Mouse (Mus musculus): ENCODE data around the gene Slc16a14. TPM values are rescaled to one million over a fixed set of nuclear protein-coding genes. Genes with fewer than 3 reads are reported as not detected.

Slc16a14 gene
- polyA plus RNA-seq, 1 experiment from 2014 or later = 4.5 TPM

DNA sequence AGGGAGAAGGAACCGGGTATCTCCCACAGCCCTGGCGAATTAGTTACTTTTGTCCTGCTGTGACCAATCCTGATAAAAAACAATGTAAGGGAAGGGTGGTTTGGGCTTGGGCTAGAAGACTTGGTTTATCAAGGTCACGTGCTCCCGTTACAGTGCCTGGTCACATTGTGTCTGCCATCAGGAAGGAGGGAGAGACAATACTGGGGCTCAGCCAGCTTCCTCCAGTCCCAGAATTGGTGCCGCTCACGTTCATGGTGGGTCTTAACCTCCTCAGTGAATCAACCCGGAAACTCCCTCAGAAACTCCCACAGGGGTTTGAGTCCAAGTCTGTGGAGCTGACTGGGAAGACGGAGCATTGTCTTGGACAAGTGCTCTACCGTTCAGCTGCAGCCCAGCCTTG, 9.3 kb downstream of the Slc16a14 start:
- Histone ChIP-seq H3K27me3 (ENCODE audit: control insufficient read depth, insufficient read depth, low read length) (no peaks in the 10 kb centered on the region), H3K27ac (ENCODE audit: low read depth, low read length) (no peak overlapping the region), H3K4me1 (replicated peaks; ENCODE audit: control insufficient read depth, insufficient read depth, low read length) (no peaks in the 10 kb centered on the region), H3K9me3 (ENCODE audit: control insufficient read depth, low read length) (no peaks in the 10 kb centered on the region), H3K36me3 (ENCODE audit: control insufficient read depth, insufficient read depth, low read length) (no peaks in the 10 kb centered on the region), H3K4me3 (ENCODE audit: low read depth, low read length) (no peak overlapping the region), H3K4me2 (ENCODE audit: low read depth, low read length, severe bottlenecking) (no peak overlapping the region), H3K9ac (ENCODE audit: low read length) (no peak overlapping the region)
- DNase-seq (ENCODE audit: low spot score) = no peak
- ATAC-seq (replicated peaks; ENCODE audit: low FRiP score) = no peak
- 84% methylated on average over 9 of the region's 9 CpGs for WGBS

DNA sequence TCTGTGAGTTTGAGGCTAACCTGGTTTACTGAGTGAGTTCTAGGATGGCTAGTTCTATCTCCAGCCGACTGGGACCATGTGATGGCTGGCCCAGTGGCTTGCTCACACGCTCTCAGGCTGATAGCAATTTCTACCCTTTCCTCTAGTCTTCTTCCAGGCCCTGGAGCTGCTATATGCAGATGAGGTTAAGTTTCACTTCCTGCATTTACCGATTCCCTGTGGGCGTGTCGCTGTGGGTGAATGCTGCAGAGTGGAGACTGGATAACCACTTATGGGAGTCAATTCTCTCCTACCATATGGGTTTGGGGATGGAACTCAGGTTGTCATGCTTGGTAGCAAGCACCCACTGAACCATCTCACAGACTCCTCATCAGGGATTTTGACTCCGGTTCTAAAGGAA, 10.8 kb downstream of the Slc16a14 start:
- Histone ChIP-seq H3K4me1 (replicated peaks; ENCODE audit: control insufficient read depth, insufficient read depth, low read length) (no peaks in the 10 kb centered on the region), H3K27ac (ENCODE audit: low read depth, low read length) (no peak overlapping the region), H3K9me3 (ENCODE audit: control insufficient read depth, low read length) (no peaks in the 10 kb centered on the region), H3K4me2 (ENCODE audit: low read depth, low read length, severe bottlenecking) (no peak overlapping the region), H3K9ac (ENCODE audit: low read length) (no peak overlapping the region), H3K27me3 (ENCODE audit: control insufficient read depth, insufficient read depth, low read length) (no peaks in the 10 kb centered on the region), H3K4me3 (ENCODE audit: low read depth, low read length) (no peak overlapping the region), H3K36me3 (ENCODE audit: control insufficient read depth, insufficient read depth, low read length) (no peaks in the 10 kb centered on the region)
- ATAC-seq (replicated peaks; ENCODE audit: low FRiP score) (no peak), DNase-seq (ENCODE audit: low spot score) (no peak)
- WGBS = 84% methylated on average over 6 of the region's 6 CpGs

- ATAC-seq (replicated peaks; ENCODE audit: low FRiP score) = no peak
- Histone ChIP-seq H3K4me1 (replicated peaks; ENCODE audit: control insufficient read depth, insufficient read depth, low read length) (no peaks in the 10 kb centered on the region), H3K4me3 (ENCODE audit: low read depth, low read length) (no peak overlapping the region), H3K4me2 (ENCODE audit: low read depth, low read length, severe bottlenecking) (no peak overlapping the region), H3K9ac (ENCODE audit: low read length) (no peak overlapping the region), H3K36me3 (ENCODE audit: control insufficient read depth, insufficient read depth, low read length) (no peaks in the 10 kb centered on the region), H3K27me3 (ENCODE audit: control insufficient read depth, insufficient read depth, low read length) (no peaks in the 10 kb centered on the region), H3K9me3 (ENCODE audit: control insufficient read depth, low read length) (no peaks in the 10 kb centered on the region), H3K27ac (ENCODE audit: low read depth, low read length) (no peak overlapping the region)
- 85% methylated on average over 2 of the region's 2 CpGs for WGBS
- DNase-seq (ENCODE audit: low spot score) = no peak
Measured at GRCm38 (mm10) chr1:84923432-84923831, 11.5 kb downstream of the Slc16a14 start.

DNA sequence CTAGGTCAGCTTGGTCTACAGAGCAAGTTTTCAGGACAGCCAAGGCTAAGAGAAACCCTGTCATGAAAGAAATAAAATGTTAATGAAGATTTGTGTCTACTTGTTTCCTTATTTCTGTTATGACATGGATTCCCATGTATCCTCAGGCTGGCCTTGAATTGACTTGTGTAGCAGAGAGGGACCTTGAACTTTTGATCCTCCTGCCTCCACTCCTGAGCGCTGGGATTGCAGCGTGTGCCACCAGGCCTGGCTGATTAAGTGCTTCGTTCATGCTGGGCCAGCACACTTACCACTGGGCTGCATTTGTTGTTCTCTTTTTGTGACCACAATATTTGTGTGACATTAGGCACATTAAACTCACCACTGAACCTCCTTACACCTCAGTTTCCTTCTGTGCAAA, 16.1 kb downstream of the Slc16a14 start:
- no peaks in the 10 kb centered on the region for H3K27me3 ChIP-seq (ENCODE audit: control insufficient read depth, insufficient read depth, low read length)
- H3K4me3 ChIP-seq (ENCODE audit: low read depth, low read length) = no peak overlapping the region
- H3K36me3 ChIP-seq (ENCODE audit: control insufficient read depth, insufficient read depth, low read length) = no peaks in the 10 kb centered on the region
- no peak overlapping the region for H3K9ac ChIP-seq (ENCODE audit: low read length)
- no peak overlapping the region for H3K4me2 ChIP-seq (ENCODE audit: low read depth, low read length, severe bottlenecking)
- 90% methylated on average over 3 of the region's 3 CpGs for WGBS
- H3K27ac ChIP-seq (ENCODE audit: low read depth, low read length) = no peak overlapping the region
- H3K4me1 ChIP-seq (replicated peaks; ENCODE audit: control insufficient read depth, insufficient read depth, low read length) = no peaks in the 10 kb centered on the region
- ATAC-seq (replicated peaks; ENCODE audit: low FRiP score) = no peak
- DNase-seq (ENCODE audit: low spot score) = no peak
- no peaks in the 10 kb centered on the region for H3K9me3 ChIP-seq (ENCODE audit: control insufficient read depth, low read length)

- WGBS = 96% methylated on average over 4 of the region's 4 CpGs
- ATAC-seq (replicated peaks; ENCODE audit: low FRiP score) = no peak
- H3K27me3 ChIP-seq (ENCODE audit: control insufficient read depth, insufficient read depth, low read length) = no peaks in the 10 kb centered on the region
- no peak overlapping the region for H3K4me2 ChIP-seq (ENCODE audit: low read depth, low read length, severe bottlenecking)
- DNase-seq (ENCODE audit: low spot score) = no peak
- H3K9ac ChIP-seq (ENCODE audit: low read length) = no peak overlapping the region
- no peaks in the 10 kb centered on the region for H3K9me3 ChIP-seq (ENCODE audit: control insufficient read depth, low read length)
- no peak overlapping the region for H3K27ac ChIP-seq (ENCODE audit: low read depth, low read length)
- no peaks in the 10 kb centered on the region for H3K36me3 ChIP-seq (ENCODE audit: control insufficient read depth, insufficient read depth, low read length)
- no peak overlapping the region for H3K4me3 ChIP-seq (ENCODE audit: low read depth, low read length)
- no peaks in the 10 kb centered on the region for H3K4me1 ChIP-seq (replicated peaks; ENCODE audit: control insufficient read depth, insufficient read depth, low read length)
Measured at GRCm38 (mm10) chr1:84915010-84915409, 19.9 kb downstream of the Slc16a14 start.

DNA sequence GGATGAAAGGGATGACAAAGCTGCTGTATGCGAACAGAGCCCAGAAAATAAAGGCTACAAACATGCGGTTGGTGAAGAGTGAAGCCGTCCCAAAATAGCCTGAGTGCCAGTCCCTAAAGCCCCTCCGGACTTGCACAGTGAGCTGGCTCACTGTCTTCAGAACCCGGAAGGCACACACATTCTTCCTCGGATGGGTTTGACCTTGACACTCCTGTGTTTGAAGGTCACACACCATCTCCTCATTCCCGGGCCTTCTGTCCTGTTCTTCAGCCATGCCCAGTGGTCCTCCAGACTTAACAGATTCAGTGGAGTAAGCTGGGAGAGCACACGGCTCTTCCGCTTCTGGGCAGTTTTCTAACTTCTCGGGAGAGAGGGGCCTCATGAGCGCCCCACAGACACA, 22.4 kb downstream of the Slc16a14 start:
- Histone ChIP-seq H3K4me3 (ENCODE audit: low read depth, low read length) (no peak overlapping the region), H3K4me1 (replicated peaks; ENCODE audit: control insufficient read depth, insufficient read depth, low read length) (no peaks in the 10 kb centered on the region), H3K4me2 (ENCODE audit: low read depth, low read length, severe bottlenecking) (no peak overlapping the region), H3K36me3 (ENCODE audit: control insufficient read depth, insufficient read depth, low read length) (no peaks in the 10 kb centered on the region), H3K9ac (ENCODE audit: low read length) (no peak overlapping the region), H3K9me3 (ENCODE audit: control insufficient read depth, low read length) (no peaks in the 10 kb centered on the region), H3K27ac (ENCODE audit: low read depth, low read length) (no peak overlapping the region), H3K27me3 (ENCODE audit: control insufficient read depth, insufficient read depth, low read length) (no peaks in the 10 kb centered on the region)
- DNase-seq (ENCODE audit: low spot score) = no peak
- 96% methylated on average over 11 of the region's 11 CpGs for WGBS
- ATAC-seq (replicated peaks; ENCODE audit: low FRiP score) = no peak

GRCm38 (mm10) chr1:84910177-84910804, 24.6 kb downstream of the Slc16a14 start:
- DNase-seq (ENCODE audit: low spot score) = no peak

GRCm38 (mm10) chr1:84904467-84904866, 30.5 kb downstream of the Slc16a14 start:
- H3K36me3 ChIP-seq (ENCODE audit: control insufficient read depth, insufficient read depth, low read length) = no peaks in the 10 kb centered on the region
- 77% methylated on average over 2 of the region's 2 CpGs for WGBS
- no peak overlapping the region for H3K4me2 ChIP-seq (ENCODE audit: low read depth, low read length, severe bottlenecking)
- no peaks in the 10 kb centered on the region for H3K9me3 ChIP-seq (ENCODE audit: control insufficient read depth, low read length)
- H3K4me3 ChIP-seq (ENCODE audit: low read depth, low read length) = no peak overlapping the region
- no peak for DNase-seq (ENCODE audit: low spot score)
- ATAC-seq (replicated peaks; ENCODE audit: low FRiP score) = no peak
- no peaks in the 10 kb centered on the region for H3K27me3 ChIP-seq (ENCODE audit: control insufficient read depth, insufficient read depth, low read length)
- H3K4me1 ChIP-seq (replicated peaks; ENCODE audit: control insufficient read depth, insufficient read depth, low read length) = no peaks in the 10 kb centered on the region
- H3K27ac ChIP-seq (ENCODE audit: low read depth, low read length) = no peak overlapping the region
- H3K9ac ChIP-seq (ENCODE audit: low read length) = no peak overlapping the region

More at GRCm38 (mm10) chr1:84910177-84910804, 24.6 kb downstream of the Slc16a14 start:
- H3K4me2 ChIP-seq (ENCODE audit: low read depth, low read length, severe bottlenecking) = no peak overlapping the region
- no peak overlapping the region for H3K27ac ChIP-seq (ENCODE audit: low read depth, low read length)
- H3K9me3 ChIP-seq (ENCODE audit: control insufficient read depth, low read length) = no peaks in the 10 kb centered on the region
- no peaks in the 10 kb centered on the region for H3K4me1 ChIP-seq (replicated peaks; ENCODE audit: control insufficient read depth, insufficient read depth, low read length)
- no peak overlapping the region for H3K4me3 ChIP-seq (ENCODE audit: low read depth, low read length)
- H3K9ac ChIP-seq (ENCODE audit: low read length) = no peak overlapping the region
- no peaks in the 10 kb centered on the region for H3K27me3 ChIP-seq (ENCODE audit: control insufficient read depth, insufficient read depth, low read length)
- ATAC-seq (replicated peaks; ENCODE audit: low FRiP score) = no peak; the same call in 1 of the 2 replicates
- WGBS = 67% methylated on average over 8 of the region's 8 CpGs
- H3K36me3 ChIP-seq (ENCODE audit: control insufficient read depth, insufficient read depth, low read length) = no peaks in the 10 kb centered on the region

DNA sequence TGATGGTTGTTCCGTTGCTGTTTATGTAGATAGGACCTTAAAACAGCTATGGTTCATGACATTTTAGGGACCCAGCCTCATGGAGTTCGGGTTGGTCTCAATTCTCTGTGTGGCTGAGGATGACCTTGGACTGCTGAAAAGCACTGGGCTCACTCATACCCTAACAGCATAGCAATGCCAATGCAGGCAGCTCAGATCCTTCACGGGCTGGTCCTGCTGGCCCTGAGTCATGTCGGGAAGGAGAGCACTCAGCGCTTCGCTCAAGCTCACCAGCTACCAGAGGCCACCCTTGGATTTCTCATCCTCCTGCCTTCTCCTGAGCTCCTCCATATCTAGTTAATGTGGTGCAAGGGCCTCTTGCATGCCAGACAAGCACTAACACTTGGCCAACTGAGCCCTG, 35.8 kb downstream of the Slc16a14 start:
- 92% methylated on average over 6 of the region's 6 CpGs for WGBS
- Histone ChIP-seq H3K4me3 (ENCODE audit: low read depth, low read length) (no peak overlapping the region), H3K4me2 (ENCODE audit: low read depth, low read length, severe bottlenecking) (no peak overlapping the region), H3K9me3 (ENCODE audit: control insufficient read depth, low read length) (no peaks in the 10 kb centered on the region), H3K27ac (ENCODE audit: low read depth, low read length) (no peak overlapping the region), H3K36me3 (ENCODE audit: control insufficient read depth, insufficient read depth, low read length) (no peaks in the 10 kb centered on the region), H3K27me3 (ENCODE audit: control insufficient read depth, insufficient read depth, low read length) (no peaks in the 10 kb centered on the region), H3K9ac (ENCODE audit: low read length) (no peak overlapping the region), H3K4me1 (replicated peaks; ENCODE audit: control insufficient read depth, insufficient read depth, low read length) (no peaks in the 10 kb centered on the region)
- DNase-seq (ENCODE audit: low spot score) (no peak), ATAC-seq (replicated peaks; ENCODE audit: low FRiP score) (no peak)

Data from forebrain, embryonic 11.5 days (tissue).